Mouse (Mus musculus) embryonic fibroblast, embryonic 13.5 days (primary cell): ENCODE results near the gene Ppt1. TPM values are rescaled to one million over a fixed set of nuclear protein-coding genes. Genes with fewer than 3 reads are reported as not detected.
A peak's percentile ranks its signal among the peaks of the same experiment; 100 is the strongest.

Experiments used
- H3K27ac ChIP-seq: 2 replicates; pipeline ENCODE4 v1.5.1; 2012; ENCODE audit warnings: low read length, control low read depth, inconsistent platforms; ENCODE audit not compliant: insufficient read depth
- H3K4me1 ChIP-seq: 2 replicates; pipeline ENCODE4 v1.6.1; 2011; ENCODE audit warnings: low read length; ENCODE audit not compliant: control insufficient read depth, insufficient read depth
- H3K4me3 ChIP-seq: 2 replicates; pipeline ENCODE4 v1.5.1; 2011; ENCODE audit warnings: mild to moderate bottlenecking, control low read depth, low read length; ENCODE audit not compliant: insufficient read depth
- CTCF ChIP-seq: IDR thresholded peaks from 2 replicates; pipeline ENCODE4 v1.5.1; 2011; ENCODE audit warnings: mild to moderate bottlenecking, control low read depth, low read length, moderate library complexity, borderline replicate concordance; ENCODE audit not compliant: insufficient read depth
- POLR2A ChIP-seq: IDR thresholded peaks from 2 replicates; pipeline ENCODE4 v1.6.1; 2011; ENCODE audit warnings: low read depth, mild to moderate bottlenecking, control low read depth, low read length, moderate library complexity
- polyA plus RNA-seq: library from polyadenylated mRNA; stranded (reverse); fragments of >200 nt; gene quantifications from 2 replicates; pipeline ENCODE4 v1.2.4, GENCODE M21; 2011; ENCODE audit warnings: low read depth; ENCODE audit not compliant: missing spikeins, insufficient read length

Ppt1 gene
- polyA plus RNA-seq, 1 experiment = 75.8 TPM

GRCm38 (mm10) chr4:122884051-122884450 lies 48.0 kb downstream of the Ppt1 start:
- peaks cover 7% of the 10 kb centered on the region for H3K4me1 ChIP-seq
- H3K27ac ChIP-seq = peak overlapping the region; percentile 77
- TF ChIP-seq POLR2A = 0 out of 2 replicates have a peak, but pooled peaks have one; percentile 17
- TF ChIP-seq CTCF = no peak
- peak overlapping the region; percentile 77 for H3K4me3 ChIP-seq

- Histone ChIP-seq H3K27ac (peak overlapping the region; percentile 77), H3K4me1 (peaks cover 7% of the 10 kb centered on the region), H3K4me3 (peak overlapping the region; percentile 77)
- TF ChIP-seq CTCF (no peak), POLR2A (peak; percentile 40; the same call in 1 of the 2 replicates)
These were observed 48.7 kb downstream of the Ppt1 start for GRCm38 (mm10) chr4:122884481-122885340.

GRCm38 (mm10) chr4:122885768-122886578 lies 49.9 kb downstream of the Ppt1 start, which contains the start of gene Cap1:
TSS of gene Cap1 (minus strand) at chr4:122886056.
- TF ChIP-seq POLR2A (peak; percentile 93), CTCF (no peak)
- peak within 1 kb of the TSS; percentile 77 for H3K4me3 ChIP-seq
- peaks cover 7% of the 10 kb centered on the region for H3K4me1 ChIP-seq
- H3K27ac ChIP-seq = peak within 1 kb of the TSS; percentile 99

DNA sequence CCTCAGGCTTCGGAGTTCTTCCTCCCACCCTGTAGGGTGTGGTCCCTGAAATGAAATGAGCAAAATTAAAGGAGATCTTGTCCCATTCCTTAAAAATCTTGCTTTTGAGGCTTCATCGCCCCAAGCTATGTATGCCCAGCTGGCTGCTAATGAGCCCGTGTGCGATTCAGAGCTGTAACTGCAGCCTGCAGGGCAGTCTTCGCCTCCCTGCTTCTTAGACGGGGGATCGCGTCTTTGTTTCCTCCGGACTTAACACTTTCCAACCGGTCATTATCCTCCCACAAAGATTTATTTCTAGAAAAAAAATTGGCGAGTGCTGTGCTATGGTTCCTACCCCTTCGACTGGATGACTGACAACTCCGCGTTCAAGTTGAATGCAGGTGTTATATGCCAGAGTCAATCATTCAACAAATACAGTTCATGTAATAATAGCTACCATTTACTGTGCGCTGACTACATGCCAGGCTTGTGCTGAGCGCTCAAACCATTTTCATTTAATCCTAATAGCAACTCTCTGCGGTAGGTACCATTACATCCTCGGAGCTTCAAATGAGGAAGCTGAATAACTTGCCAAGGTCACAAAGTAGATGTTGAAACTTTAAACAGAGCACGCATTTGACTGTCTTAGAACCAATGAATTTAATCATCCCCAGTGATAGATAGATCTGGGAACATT lies 50.7 kb downstream of the Ppt1 start:
- TF ChIP-seq CTCF (no peak), POLR2A (peak; percentile 29; the same call in 1 of the 2 replicates)

GRCm38 (mm10) chr4:122887336-122887735 lies 51.3 kb downstream of the Ppt1 start:
- H3K27ac ChIP-seq = peak overlapping the region; percentile 99
- TF ChIP-seq POLR2A (no peak), CTCF (no peak)

More for the DNA sequence above, 50.7 kb downstream of the Ppt1 start:
- Histone ChIP-seq H3K27ac (peak overlapping the region; percentile 99), H3K4me1 (peaks cover 6% of the 10 kb centered on the region), H3K4me3 (peak overlapping the region; percentile 53)

GRCm38 (mm10) chr4:122890881-122891481 lies 54.9 kb downstream of the Ppt1 start:
- Histone ChIP-seq H3K4me1 (no peaks in the 10 kb centered on the region; the same call in 1 of the 2 replicates), H3K27ac (peak overlapping the region; percentile 34; the same call in 1 of the 2 replicates), H3K4me3 (no peak overlapping the region)
- TF ChIP-seq POLR2A (no peak), CTCF (no peak)

More at GRCm38 (mm10) chr4:122887336-122887735, 51.3 kb downstream of the Ppt1 start:
- peaks cover 2% of the 10 kb centered on the region; the same call in 1 of the 2 replicates for H3K4me1 ChIP-seq
- no peak overlapping the region for H3K4me3 ChIP-seq

DNA sequence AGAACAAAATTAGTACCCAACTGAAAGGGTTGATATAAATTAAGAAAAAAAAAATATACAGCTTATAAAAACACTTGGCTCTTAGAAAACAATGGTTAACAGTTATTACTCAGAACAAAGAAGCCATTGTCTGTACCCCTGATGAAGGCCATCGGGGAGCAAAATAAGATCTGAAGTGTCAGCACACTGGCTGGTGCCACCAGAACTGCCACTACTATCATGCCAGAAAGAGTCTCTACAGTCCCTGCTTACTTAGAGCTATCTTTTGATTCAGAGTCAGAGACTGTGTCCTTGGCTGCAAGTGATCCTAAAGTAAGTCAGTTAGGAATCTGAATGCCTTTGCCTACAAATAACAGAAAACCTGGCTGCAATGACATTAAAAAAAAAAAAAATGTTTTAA lies 55.6 kb downstream of the Ppt1 start:
- H3K4me1 ChIP-seq = no peaks in the 10 kb centered on the region; the same call in 1 of the 2 replicates
- TF ChIP-seq CTCF (no peak), POLR2A (no peak)
- no peak overlapping the region for H3K4me3 ChIP-seq
- H3K27ac ChIP-seq = peak overlapping the region; percentile 27; the same call in 1 of the 2 replicates

GRCm38 (mm10) chr4:122892157-122892556 lies 56.1 kb downstream of the Ppt1 start:
- Histone ChIP-seq H3K27ac (no peak overlapping the region), H3K4me1 (no peaks in the 10 kb centered on the region), H3K4me3 (no peak overlapping the region)
- TF ChIP-seq CTCF (no peak), POLR2A (no peak)
